Mouse (Mus musculus) thymus, postnatal 10 days (tissue): ENCODE results near the gene Srbd1.

ENCODE experiments used
- DNase-seq, 2 experiments: peaks; one replicate each; pipeline ENCODE4 v3.0.0; 2021; ENCODE audit warnings: low spot score in 2 of 2

Gene Srbd1

DNA sequence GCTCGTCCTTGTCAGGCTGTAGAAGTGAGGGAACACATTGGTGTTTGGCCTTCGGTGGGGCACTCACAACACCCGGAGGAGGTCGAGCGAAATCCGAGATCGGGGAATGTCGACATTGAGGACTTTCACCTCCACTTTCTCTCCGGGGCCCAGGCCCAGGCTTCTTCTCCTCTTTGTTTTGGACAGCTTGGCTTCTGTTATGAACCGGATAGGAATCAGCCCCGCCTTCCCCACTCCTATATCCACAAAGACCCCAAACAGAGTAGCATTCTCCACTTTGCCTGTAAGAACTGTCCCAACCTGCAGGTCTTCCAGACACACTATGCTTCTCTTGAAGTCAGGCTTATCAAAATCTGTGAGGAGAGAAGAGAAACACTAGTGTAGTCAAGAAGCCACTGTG is 159.8 kb downstream of the Srbd1 start:
- no peak for DNase-seq

DNA sequence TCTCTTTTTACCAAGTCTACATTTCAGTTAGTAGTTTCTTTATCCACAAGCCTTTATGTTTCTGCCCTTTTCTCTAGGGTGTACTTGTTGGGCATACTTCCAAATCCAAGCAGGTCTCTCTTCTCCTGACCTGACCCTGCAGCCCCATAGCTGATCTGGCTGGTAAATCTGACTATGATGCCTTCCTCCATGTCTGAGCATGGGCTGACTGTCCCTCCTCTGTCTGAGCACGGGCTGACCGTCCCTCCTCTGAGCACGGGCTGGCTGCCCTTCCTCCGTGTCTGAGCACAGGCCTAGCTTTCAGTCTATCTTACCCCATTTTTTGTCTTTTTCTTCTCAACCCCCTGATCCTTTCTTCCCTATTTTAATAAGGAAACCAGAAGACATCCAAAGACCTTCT is 162.7 kb downstream of the Srbd1 start:
- no peak for DNase-seq

DNA sequence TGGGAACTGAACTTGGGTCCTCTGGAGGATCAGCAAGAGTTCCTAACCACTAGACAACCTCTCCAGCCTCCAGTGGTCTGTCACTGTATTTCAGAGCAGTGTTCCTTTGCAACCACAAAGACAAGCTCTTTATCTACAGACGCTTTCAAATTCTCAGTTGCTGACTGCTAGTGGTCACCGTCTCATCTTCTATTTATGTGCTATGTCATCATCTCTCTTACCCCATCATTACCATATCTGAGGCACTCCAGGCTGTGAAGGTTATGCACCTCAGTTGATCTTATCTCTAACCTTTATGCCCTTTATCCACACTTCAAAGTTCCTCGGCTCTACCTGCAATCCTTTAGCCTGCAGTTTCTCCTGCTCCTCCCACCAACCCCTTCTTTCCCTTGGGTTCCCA is 163.1 kb downstream of the Srbd1 start:
- DNase-seq, result no peak

DNA sequence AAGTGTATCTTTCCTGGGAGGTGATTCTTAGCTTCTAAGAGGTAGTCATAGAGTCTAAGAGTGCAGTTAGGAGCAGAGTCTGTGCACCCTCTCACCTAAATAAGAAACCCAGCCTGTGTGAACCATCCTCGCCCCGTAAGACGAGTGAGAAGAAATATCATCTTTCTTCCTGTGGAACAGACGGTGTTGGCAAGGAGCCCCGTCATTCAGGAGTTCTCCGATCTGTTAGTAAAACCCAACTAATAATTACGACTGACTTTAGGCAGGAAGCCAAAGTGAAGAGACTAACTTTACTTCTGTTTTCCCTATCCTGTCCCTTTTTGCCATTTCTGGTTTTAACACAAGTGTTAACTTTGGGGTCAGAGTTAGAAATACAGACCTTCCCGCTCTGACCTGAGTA is 166.1 kb downstream of the Srbd1 start:
- no peak for DNase-seq

DNA sequence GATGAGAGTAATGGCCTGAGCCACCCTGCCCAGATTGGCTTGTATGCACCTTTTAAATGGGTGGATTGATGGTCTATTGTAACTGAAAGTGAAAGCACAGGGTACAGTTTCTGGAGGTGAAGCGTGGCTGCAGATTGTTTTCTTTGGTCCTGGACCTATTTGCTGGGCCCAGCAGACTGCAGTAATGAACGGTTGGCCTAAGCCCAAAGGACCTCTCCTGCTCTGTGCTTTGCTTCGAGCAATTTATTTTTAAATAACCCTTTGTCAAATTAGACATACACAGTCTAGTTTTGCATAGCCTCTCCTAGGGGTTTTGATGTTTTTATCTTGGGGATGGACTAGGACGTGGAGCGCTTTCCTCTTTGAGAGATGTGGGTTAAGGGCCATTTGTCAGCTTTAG is 169.9 kb downstream of the Srbd1 start:
- no peak for DNase-seq

DNA sequence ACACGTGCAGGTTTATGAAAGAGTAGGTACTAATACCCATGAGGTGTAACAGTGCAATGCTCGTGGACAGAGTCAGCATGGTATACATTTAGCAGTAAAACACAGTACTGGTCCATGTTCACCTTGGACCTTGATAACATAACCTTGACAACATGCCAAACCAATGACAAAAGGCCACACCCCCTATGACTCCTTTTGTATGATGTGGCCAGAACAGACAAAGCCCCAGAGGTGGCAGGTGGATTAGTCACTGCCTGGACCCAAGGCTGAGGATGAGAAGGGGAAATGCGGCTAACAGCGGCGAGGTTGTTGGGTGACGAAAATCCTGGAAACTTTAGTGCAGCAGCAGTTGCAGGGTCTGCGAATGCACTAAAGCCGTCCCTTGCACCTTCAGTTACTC is 170.4 kb downstream of the Srbd1 start:
- no peak for DNase-seq

DNA sequence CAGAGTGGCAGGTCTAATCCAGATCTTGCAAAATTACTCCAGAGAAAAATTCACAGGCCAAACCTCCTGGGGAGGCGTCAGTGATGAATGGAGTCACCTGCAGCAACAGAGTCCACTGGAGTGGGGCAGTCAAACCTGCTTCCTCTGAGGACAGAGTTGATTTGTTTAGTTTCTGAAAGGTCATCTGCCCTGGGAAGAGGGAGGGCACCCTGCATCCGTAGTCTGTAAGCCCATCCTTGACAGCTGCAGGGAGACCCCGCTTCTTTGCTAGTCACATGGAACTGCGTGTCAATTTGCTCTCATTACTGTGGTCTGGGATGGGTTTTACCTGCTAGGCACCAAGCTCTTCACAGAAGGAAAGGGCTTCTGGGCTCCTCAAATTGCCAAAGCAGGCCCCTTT is 173.9 kb downstream of the Srbd1 start:
- DNase-seq, result no peak

DNA sequence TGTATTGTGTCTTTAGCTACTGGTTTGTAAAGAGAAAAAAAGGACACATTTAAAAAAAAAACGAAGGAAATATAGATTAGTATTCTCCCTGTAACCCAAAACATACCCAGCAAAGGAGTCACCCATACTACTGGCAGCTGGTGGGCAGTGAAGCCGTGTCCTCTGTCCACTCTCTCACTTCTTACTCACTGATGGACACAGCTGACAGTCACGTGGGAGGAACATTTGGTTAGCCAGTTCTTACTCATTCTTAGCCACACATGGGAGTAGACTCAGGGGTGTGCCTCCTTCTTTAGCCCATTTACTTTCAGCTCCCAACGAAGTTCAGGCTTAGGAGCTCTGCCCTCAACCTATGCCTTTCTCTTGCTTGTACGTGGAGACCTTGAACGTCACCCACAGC is 183.3 kb downstream of the Srbd1 start:
- DNase-seq, result no peak

DNA sequence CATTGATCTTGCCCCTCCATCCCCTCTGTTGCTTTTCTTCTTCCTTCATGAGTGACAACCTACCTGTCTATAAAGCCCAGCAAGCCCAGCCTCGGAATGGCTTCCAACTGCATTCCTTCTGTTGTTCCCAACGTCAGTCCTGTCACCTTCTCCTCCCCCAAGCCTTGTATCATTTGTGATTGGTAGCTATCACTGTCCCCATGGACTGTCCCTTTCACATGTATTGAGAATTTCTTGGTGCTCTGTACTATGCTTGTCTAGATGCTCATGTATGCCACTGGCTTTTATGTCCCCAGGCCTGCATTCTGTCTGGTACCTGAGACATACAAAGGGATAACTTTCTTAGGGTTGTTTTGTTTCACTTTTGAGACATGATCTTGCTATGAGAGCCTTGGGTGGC is 193.2 kb downstream of the Srbd1 start:
- DNase-seq, result no peak

DNA sequence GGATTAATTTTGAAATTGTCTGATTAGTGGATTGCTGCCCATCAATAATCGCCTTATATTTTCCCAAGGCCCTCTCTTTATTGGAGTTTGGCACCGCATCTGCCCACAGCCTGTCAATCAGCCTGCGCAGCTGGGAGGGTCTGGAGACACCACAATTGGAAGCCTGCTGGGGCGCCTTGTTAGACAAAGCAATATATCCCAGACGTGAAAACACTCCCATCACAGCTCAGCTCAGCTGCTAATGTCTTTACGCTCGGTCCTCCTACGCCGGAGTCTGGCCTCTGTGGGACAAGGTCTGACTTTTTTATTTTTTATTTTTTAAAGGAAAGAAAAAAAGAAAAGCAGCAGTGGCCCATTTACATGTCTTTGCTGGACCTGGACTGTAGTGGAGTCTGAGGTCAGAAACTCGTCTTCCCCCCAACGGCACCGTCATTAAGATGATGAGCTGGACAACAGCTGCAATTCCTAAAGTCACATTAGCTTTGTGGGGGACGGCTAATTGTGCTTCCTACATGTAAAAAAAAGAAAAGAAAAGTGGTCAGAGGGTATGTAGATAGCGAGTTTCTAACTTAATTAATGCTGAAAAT is 195.0 kb downstream of the Srbd1 start:
- DNase-seq, result no peak

DNA sequence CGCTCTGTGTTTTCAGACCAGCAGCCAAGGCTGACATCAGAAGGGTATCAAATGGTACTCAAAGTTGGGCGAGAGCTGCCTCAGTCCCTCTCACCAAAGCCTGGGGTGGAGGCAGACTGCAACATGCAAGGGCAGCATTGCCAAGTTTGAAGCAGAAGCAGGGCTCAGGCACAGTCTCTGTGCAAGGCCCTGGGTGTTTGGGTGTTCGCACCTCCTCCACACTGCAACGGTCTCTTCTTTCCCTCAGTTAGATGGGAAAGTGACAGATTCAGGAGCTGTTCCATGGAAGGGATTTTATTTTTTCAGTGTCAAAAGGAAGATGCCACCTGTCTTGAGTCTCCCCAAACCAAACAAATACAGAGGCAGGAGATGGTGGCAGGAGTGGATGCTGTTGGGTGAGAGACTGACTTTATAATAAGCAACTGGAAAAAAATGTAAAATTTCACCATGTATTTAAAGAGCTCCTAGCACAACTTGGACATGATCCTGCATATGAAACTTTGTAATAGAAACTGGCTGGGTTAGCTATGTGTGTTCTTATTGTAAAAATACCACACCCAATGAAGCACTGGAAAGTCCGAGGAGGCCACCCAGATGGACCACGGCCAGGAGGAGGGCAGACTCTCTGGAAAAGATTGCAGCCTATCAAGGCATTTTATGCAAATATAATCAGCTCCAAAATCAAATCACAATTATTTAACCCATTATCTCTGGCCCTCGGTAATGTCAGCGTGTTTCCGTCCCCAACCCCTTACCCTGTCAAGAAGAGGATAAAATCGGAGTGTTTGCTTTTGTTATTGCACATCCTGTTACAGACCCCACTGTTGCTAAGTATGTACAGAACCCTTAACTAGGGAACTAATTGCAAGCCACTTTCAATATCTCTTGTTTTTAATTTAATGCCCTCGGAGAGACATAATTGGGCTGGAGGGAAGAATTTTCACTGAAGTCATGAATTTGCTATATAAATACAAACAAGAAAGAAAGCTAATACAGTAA is 195.8 kb downstream of the Srbd1 start:
- DNase-seq, result no peak

DNA sequence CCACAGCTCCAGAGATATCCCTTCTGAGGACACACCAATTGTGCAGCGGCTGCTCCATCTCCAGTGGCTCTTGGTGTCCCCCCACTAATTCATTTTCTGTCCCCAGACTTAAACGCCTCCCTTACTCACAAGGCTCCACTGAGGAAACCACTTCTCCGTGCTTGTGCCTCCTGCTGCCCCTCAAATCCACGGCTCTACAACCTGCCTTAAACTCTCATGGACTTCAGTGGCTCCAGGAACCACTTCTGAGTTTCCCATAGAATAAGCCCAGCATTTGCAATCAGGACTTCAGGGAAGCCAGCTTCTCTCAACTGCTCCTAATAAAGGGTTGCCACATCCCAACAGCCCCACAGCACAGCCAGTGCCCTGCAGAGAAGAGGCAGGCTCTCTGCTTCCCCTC is 200.2 kb downstream of the Srbd1 start:
- no peak for DNase-seq

DNA sequence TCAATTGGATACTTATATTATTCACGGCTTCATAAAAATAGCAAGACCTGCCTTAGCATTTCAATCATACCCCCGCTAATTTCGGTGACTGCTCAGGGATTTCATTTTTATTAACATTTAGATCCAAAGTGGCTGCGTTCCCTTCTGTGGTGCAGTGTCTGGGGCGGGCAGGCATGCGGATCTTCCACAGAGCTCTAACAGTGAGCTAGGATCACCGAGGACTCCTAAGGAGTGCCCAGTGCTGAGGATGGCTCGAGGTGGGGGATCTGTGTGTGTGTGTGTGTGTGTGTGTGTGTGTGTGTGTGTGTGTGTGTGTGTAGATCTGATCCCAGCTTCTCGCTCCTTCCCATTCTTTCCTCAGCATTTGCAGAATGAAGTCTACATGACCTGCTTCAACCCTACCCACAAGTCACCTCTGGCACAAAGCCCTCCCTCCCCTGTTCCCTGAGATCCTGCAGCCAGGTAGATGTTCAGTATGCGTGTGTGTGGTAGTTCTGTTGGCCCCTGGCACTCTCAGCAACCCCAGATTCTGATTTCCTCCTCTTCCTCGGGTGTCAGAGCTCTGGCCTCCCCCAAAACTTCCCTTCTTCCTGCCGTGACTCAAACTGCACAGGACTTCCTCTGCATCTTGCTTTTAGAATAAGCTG is 200.9 kb downstream of the Srbd1 start:
- no peak for DNase-seq

DNA sequence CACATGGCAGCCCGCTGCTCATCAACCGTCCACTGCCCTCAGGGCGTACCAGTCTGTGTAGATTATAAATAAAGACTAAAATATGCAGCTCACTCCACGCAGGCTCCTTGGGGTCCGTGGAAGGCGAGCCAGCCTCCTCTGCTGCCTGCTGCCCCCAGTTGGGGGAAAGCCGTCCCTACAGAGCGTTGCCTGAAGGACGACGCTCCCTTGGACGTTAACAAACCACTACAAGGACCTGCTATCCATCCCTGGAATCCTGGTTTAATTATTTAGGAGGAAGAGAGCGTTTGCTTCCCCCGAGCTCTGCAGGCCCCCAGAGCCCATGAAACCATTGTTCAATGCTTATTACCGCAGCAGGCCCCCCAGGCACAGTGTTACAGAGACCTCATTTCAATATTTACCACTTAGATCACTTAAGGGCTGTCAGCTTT is 201.4 kb downstream of the Srbd1 start:
- DNase-seq, result no peak

DNA sequence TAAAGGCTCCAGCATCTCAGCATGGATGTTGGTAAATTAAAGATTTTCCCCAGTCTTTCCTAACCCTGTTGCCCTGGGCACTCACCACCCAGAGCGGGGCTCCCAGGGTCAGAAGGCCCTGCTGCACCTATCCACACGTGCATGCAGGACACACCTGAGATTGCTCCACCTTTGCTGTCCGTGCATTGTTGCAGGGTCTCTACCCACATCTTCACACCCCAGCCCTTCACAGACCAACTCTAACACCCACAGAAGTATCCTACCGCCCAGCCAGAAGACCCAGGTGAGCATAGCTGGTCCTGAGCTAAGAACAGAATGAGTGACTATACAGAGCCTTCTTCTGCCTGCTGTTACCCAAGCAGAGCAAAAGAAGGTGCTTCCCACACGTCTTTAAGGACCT is 201.9 kb downstream of the Srbd1 start:
- DNase-seq, result no peak

DNA sequence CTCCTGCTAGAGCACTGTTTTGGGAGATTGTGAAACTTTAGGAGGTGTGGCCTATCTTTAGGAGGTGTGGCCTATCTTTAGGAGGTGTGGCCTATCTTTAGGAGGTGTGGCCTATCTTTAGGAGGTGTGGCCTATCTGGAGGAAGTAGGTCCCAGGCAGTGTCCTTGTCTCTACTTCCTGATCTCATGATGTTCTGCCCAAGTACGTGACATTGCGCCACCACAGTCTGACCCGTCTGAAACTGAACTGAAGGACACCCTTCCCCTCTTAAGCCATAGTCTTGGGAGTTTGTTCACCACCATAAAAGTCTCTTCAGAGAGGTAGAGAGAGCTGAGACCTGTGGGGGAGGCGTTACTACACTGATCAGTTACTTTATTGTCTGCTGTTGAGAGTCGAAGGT is 202.9 kb downstream of the Srbd1 start:
- DNase-seq, result no peak

DNA sequence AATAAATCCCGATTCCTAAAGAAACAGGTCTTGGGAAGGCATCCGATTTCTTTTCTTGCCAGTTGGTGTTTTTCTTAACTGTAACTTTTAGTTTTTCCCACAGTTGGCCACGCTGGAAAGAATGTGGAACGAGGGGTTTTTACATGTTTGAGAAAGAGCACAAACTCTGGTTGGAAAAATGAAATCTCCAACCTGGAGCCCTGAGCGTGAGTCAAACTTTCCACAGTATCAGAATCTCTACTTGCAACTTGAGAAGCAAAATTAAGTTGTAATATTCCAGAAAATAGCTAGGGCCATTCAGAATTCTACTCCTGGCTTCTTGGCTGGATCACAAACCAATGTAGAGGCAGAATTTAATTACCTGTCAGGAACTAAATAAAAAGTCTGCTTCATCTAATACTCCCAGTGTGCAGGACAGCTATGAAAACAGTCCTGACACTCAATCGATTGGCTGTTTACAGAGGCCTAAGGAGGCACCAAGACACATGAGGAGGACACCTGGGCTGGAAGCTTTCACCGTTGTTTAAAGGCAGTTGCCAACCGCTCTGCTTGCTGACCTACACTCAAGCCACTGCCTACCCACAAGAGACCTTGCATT is 203.7 kb downstream of the Srbd1 start:
- no peak for DNase-seq

DNA sequence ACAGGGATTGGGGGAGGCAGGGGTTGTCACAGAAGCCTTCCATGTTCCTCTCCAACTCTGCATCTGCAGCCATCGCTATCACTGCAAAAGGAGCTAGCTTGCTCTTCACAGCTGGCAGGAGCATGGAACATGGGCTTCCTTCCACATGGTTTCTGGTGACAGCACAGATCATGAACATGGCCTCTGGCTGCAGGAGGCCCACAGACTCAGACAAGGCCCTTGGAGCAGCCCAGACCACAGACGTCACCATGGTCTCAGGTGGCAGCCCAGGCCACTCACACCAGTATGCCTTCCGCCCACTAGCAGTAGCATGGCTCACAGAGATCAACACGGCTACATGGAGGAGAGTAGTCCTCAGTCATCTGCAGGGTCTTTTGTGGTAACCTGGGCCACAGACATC is 207.8 kb downstream of the Srbd1 start:
- no peak for DNase-seq

DNA sequence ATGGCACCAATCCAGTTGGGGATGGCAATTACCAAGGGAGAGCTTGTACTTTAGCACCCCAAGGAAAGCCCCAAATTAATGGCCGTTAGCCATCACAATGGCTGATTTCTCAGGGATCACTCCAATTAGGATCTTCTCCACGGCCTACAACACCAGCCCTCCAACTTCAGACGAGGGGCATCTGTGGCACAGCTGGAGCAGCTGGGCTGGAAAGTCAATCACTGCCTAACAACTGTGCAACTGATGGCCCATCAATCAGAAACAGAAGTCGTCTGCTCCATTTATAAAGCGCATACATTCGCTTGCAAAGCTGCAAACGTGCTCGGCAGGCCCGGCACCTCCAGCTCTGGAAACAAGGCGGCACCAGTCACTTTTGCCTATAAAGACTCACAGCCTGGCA is 209.7 kb downstream of the Srbd1 start:
- no peak for DNase-seq
